Comparison of ENCODE assay signal across 20 mouse cellular contexts in genomic region chr4:53204482-53204881, GRCm38 (mm10).
"Had no signal": no experiment of that assay in that cellular context is flagged by ENCODE, and none has a peak within 500 bp of the region (broad histone marks: within the 10 kb centered on the region; RNA-seq: fewer than 3 reads in every experiment).

No protein-coding gene starts in this region.

- H3K36me3 ChIP-seq: liver, embryonic 13.5 days; midbrain, embryonic 10.5 days; midbrain, embryonic 13.5 days; neural tube, embryonic 13.5 days; stomach, embryonic 15.5 days had no signal

- H3K27me3 ChIP-seq: liver, embryonic 13.5 days; midbrain, embryonic 13.5 days; neural tube, embryonic 13.5 days; stomach, embryonic 15.5 days had no signal

- H3K4me3 ChIP-seq: left cerebral cortex, adult 2 months; liver, embryonic 13.5 days; midbrain, embryonic 10.5 days; midbrain, embryonic 13.5 days; myocyte; neural tube, embryonic 13.5 days; stomach, embryonic 15.5 days had no signal

- H3K9ac ChIP-seq: liver, embryonic 13.5 days; lung, embryonic 14.5 days; midbrain, embryonic 13.5 days; neural tube, embryonic 13.5 days; stomach, embryonic 15.5 days had no signal

- H3K4me2 ChIP-seq: liver, embryonic 13.5 days; lung, embryonic 14.5 days; midbrain, embryonic 13.5 days; neural tube, embryonic 13.5 days; stomach, embryonic 15.5 days had no signal

- DNase-seq: kidney, adult 18-20 months; kidney, adult 9 months; kidney, postnatal 14 days; layer of hippocampus, adult 9-11 months; layer of hippocampus, postnatal 36 days; liver, embryonic 13.5 days; lung, embryonic 14.5 days; retina, postnatal 1 day; right cerebral cortex, postnatal 25 days; spleen, adult 18-20 months; thymus, postnatal 25 days had no signal

- H3K27ac ChIP-seq: left cerebral cortex, adult 2 months; liver, embryonic 13.5 days; macrophage; midbrain, embryonic 10.5 days; midbrain, embryonic 13.5 days; neural tube, embryonic 13.5 days; stomach, embryonic 15.5 days had no signal

- H3K9me3 ChIP-seq: liver, embryonic 13.5 days; midbrain, embryonic 10.5 days; midbrain, embryonic 13.5 days; neural tube, embryonic 13.5 days; stomach, embryonic 15.5 days had no signal

- H3K4me1 ChIP-seq: midbrain, embryonic 10.5 days; midbrain, embryonic 13.5 days; neural tube, embryonic 13.5 days; stomach, embryonic 15.5 days had no signal

- ATAC-seq: lung, postnatal 0 days; midbrain, embryonic 13.5 days; midbrain, embryonic 16.5 days had no signal
